Mouse (Mus musculus) kidney, embryonic 15.5 days (tissue): Measurements from ENCODE around the gene Rnf10. TPM values are rescaled to one million over a fixed set of nuclear protein-coding genes. Genes with fewer than 3 reads are reported as not detected.
A peak's percentile ranks its signal among the peaks of the same experiment; 100 is the strongest.

Source experiments
- ATAC-seq: fragments of 200-750 bp; cut with Nextera tagmentation; replicated peaks from 2 replicates; pipeline ENCODE4 v1.8.0; 2017; ENCODE audit warnings: moderate TSS enrichment; ENCODE audit not compliant: low FRiP score
- H3K27ac ChIP-seq: fragments of 300-500 bp; sonication (generic); 2 replicates; pipeline ENCODE4 v1.5.1; 2015; ENCODE audit warnings: mild to moderate bottlenecking, inconsistent platforms
- H3K27me3 ChIP-seq: fragments of 300-500 bp; sonication (generic); 2 replicates; pipeline ENCODE4 v1.6.1; 2015; ENCODE audit warnings: inconsistent platforms
- H3K36me3 ChIP-seq: fragments of 300-500 bp; sonication (generic); 2 replicates; pipeline ENCODE4 v1.6.1; 2015; ENCODE audit warnings: inconsistent platforms
- H3K4me1 ChIP-seq: fragments of 300-500 bp; sonication (generic); 2 replicates; pipeline ENCODE4 v1.6.1; 2015; ENCODE audit warnings: inconsistent platforms
- H3K4me2 ChIP-seq: fragments of 300-500 bp; sonication (generic); 2 replicates; pipeline ENCODE4 v1.6.1; 2015; ENCODE audit warnings: moderate library complexity, mild to moderate bottlenecking, inconsistent platforms
- H3K4me3 ChIP-seq: fragments of 300-500 bp; sonication (generic); replicated peaks from 2 replicates; pipeline ENCODE4 v1.5.1; 2015; ENCODE audit warnings: mild to moderate bottlenecking, inconsistent platforms
- H3K9ac ChIP-seq: fragments of 300-500 bp; sonication (generic); 2 replicates; pipeline ENCODE4 v1.6.1; 2015; ENCODE audit warnings: mild to moderate bottlenecking, inconsistent platforms
- H3K9me3 ChIP-seq: fragments of 300-500 bp; sonication (generic); replicated peaks from 2 replicates; pipeline ENCODE4 v1.6.1; 2016; ENCODE audit warnings: inconsistent platforms
- WGBS: fragments of 180-500 bp; shearing (Covaris S2); methylation state at CpG from one replicate; pipeline ENCODE4 v1.1.7; 2015; ENCODE audit warnings: mixed read lengths; 5-methylcytosine and 5-hydroxymethylcytosine counted together
- polyA plus RNA-seq: library from polyadenylated mRNA; unstranded; fragments of >200 nt; fragmentation: Nextera tagmentation; extraction: Ambion mirVana; gene quantifications from 2 replicates; pipeline ENCODE4 v1.2.1, GENCODE M21; 2015

Gene Rnf10
- polyA plus RNA-seq, 1 experiment from 2014 or later, result 142 TPM

DNA sequence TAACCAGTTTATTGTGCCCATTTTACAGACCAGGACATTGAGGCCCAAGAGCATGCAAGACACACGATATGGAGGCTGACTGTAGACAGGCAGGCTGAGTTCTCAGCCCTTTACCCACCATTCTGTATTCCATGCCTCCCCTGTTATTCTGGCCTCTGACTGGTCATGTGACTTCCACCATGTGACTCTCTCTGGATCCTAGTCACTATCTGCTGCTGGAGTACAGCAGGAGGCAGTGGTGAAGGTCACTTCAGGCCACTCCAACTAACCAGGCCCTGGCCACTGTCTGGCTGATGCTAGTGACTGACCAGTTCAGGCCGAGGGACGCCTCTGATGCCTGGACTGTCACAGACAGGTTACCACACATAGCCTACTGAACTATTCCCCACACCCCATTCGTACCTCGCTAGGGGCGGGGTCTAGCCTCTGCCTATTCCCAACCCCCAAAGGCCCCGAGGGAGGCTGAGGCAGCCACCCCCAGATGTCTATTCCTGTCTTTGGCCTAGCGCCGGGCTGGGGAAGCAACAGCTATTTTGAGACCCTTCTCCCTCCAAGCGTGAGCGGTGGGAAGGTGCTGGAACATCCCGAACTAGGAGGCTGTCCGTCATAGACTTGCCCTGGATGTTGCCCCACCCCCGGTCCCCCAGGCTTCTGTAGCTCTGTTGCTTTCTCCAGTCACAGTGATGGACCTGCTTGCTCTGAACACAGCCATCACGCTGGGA, 41.7 kb downstream of the Rnf10 start:
- Histone ChIP-seq H3K9ac (no peak overlapping the region), H3K9me3 (no peaks in the 10 kb centered on the region), H3K27ac (no peak overlapping the region), H3K4me2 (peak overlapping the region; percentile 39), H3K27me3 (peaks cover 23% of the 10 kb centered on the region), H3K4me3 (peak overlapping the region; percentile 9; the same call in 1 of the 2 replicates), H3K36me3 (no peaks in the 10 kb centered on the region), H3K4me1 (peaks cover 23% of the 10 kb centered on the region)
- 53% methylated on average over 15 of the region's 15 CpGs for WGBS
- ATAC-seq, result 0 out of 2 replicates have a peak, but pooled peaks have one; percentile 9

DNA sequence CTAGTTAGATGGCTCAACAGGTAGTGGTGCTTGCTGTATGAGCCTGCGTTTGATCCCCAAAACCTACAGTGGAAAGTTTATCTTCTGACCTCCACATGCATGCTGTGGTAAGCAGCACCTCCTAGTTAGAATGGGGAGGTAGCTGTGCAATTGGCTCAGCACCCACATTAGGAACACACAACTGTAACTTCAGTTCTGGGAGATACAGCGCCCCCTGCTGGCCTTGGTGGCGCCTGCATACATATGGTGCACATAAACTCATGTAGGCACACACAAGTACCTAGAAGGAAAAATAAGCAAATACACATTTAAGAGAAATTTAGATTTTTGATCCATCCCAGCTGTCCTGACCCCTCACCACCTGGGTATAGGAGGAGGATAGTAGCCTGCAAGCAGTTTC, 50.2 kb downstream of the Rnf10 start:
- peaks cover 7% of the 10 kb centered on the region; the same call in 1 of the 2 replicates for H3K27me3 ChIP-seq
- no peak for ATAC-seq
- no peak overlapping the region for H3K9ac ChIP-seq
- H3K9me3 ChIP-seq, result no peaks in the 10 kb centered on the region
- no peak overlapping the region for H3K4me2 ChIP-seq
- H3K27ac ChIP-seq, result no peak overlapping the region
- peaks cover 18% of the 10 kb centered on the region for H3K4me1 ChIP-seq
- no peak overlapping the region for H3K4me3 ChIP-seq
- 81% methylated on average over 3 of the region's 3 CpGs for WGBS
- no peaks in the 10 kb centered on the region for H3K36me3 ChIP-seq

DNA sequence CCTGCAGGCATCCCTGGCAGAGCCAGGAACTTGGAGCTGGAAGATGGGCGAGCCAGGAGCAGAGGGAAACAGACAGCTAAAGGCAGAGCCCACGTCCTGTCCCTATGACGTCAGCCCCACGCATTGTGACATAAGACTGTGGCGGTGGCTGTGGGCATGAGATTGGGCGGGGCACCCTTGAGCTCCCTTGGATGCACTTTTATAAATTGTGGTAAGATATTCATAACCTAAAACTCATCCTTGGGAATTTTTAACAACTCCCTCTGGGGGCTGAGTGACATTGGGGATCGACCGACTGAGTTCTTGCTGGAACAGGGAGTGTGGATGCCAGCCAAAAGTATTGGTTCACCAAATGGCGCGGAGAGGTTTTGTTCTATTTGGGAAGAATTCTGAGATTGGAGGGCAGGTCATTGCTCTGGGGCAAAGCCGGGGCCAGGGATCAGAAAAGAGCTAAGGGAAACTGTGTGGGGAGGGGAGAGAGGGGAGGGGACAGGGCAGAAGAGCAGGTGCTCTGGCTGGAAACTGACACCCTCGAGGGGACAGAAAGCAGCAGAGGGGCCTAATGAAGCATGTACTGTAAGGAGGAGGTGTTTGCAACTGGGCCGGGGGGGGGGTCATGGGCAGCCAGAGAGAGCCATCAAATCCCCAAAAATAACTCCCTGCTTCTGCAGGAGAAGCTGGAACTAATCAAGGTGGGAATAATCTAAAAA, 51.6 kb downstream of the Rnf10 start:
- WGBS, result 34% methylated on average over 13 of the region's 13 CpGs
- Histone ChIP-seq H3K4me2 (peak overlapping the region; percentile 14; the same call in 1 of the 2 replicates), H3K4me1 (peaks cover 18% of the 10 kb centered on the region), H3K9me3 (no peaks in the 10 kb centered on the region), H3K4me3 (no peak overlapping the region), H3K36me3 (no peaks in the 10 kb centered on the region), H3K27ac (no peak overlapping the region), H3K27me3 (peaks cover 10% of the 10 kb centered on the region; the same call in 1 of the 2 replicates), H3K9ac (no peak overlapping the region)
- ATAC-seq, result 0 out of 2 replicates have a peak, but pooled peaks have one; percentile 54

DNA sequence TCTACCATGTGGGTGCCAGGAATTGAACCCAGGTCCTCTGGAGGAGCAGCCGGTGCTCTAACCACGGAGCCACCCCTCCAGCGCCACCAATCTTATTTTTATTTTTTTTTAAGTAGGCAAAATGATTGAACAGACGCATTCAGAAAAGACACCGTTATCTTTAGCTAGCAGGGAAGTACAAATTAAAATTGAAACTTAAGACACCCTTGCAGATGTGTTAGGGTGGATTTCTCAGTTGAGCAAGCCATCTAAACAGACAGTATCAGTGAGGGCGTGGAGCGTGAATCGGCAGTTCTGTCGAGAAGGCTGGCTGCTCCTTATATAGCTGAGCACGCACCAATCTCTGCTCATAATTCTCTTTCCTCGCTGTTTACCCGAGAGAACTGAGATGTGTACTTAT, 54.7 kb downstream of the Rnf10 start:
- Histone ChIP-seq H3K27me3 (peaks cover 19% of the 10 kb centered on the region; the same call in 1 of the 2 replicates), H3K4me3 (no peak overlapping the region), H3K9me3 (no peaks in the 10 kb centered on the region), H3K4me1 (peaks cover 25% of the 10 kb centered on the region), H3K36me3 (no peaks in the 10 kb centered on the region), H3K27ac (no peak overlapping the region), H3K9ac (no peak overlapping the region), H3K4me2 (no peak overlapping the region)
- WGBS, result 77% methylated on average over 12 of the region's 12 CpGs
- ATAC-seq, result no peak

DNA sequence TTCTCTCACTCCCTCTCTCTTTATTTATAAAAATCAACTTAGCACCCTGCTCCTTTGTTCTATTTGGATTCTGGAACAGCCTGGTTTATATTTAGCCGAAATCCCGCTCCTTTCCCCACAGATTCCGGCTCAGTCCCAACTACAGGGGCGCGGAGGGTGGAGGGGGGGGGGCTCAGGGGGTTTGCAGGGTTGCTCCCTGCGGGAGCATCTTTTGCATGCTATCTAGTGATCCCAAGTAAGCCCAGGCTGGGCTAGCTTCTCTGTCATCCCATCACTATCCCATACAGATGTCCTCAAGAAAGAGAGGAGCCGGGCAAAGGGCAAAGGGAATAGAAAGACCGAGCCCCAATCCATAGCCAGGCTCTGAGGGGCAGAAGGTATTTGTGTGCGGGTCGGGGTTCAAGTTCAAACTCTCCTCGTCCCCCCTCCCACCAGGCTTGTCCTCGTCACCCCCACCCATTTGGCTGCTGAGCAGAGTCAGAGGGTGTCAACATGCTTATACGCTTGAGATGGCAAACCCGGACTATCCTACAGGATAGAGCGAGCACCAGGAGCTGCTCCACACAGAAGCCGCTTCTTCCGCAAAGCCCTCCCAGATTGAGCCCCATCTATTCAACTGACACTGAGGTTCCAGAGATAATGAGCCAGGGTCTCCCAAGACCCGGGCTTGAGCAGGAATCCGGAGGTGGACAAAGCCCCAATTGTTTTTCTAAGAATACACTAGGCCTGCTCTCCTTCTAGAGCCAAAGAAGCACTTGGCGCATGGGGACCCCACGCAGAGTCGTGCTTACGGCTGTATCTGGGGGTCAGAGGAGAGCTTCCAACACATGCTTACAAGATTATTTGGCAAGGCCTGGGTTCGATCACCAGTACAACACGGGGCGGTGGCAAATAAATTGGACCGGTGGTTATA, 57.2 kb downstream of the Rnf10 start:
- Histone ChIP-seq H3K9me3 (no peaks in the 10 kb centered on the region), H3K4me1 (peaks cover 13% of the 10 kb centered on the region), H3K4me2 (peak overlapping the region; percentile 70), H3K36me3 (no peaks in the 10 kb centered on the region), H3K9ac (no peak overlapping the region), H3K27me3 (0 out of 2 replicates have a peak, but pooled peaks cover 15% of the 10 kb centered on the region), H3K27ac (no peak overlapping the region), H3K4me3 (peak overlapping the region; percentile 42)
- WGBS, result 30% methylated on average over 27 of the region's 27 CpGs
- ATAC-seq, result no peak

DNA sequence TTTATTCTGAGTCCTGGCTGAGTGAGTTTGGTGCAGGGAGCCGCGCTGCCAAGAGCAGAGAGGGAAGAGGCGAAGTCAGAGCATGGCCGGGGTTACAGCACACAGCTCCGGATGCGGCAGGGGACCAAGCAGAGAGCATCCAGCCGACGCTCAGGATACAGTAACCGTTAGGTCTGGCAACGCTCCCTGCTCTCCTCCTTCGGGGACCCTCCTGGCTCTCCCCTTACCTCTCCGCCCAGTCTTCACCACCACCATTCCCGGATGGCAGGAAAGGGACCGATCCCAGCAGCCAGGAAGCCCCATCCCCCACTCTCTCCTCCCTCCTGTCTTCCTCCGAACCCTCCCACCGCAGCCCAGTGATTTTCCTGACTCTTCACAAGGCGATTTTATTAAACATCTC, 57.8 kb downstream of the Rnf10 start:
- Histone ChIP-seq H3K36me3 (no peaks in the 10 kb centered on the region), H3K4me3 (peak overlapping the region; percentile 42), H3K4me1 (peaks cover 12% of the 10 kb centered on the region), H3K9ac (0 out of 2 replicates have a peak overlapping the region, but pooled peaks have one; percentile 0), H3K27ac (no peak overlapping the region), H3K9me3 (no peaks in the 10 kb centered on the region), H3K4me2 (peak overlapping the region; percentile 70), H3K27me3 (0 out of 2 replicates have a peak, but pooled peaks cover 13% of the 10 kb centered on the region)
- WGBS, result under 1% methylated on average over 17 of the region's 17 CpGs
- ATAC-seq, result no peak

DNA sequence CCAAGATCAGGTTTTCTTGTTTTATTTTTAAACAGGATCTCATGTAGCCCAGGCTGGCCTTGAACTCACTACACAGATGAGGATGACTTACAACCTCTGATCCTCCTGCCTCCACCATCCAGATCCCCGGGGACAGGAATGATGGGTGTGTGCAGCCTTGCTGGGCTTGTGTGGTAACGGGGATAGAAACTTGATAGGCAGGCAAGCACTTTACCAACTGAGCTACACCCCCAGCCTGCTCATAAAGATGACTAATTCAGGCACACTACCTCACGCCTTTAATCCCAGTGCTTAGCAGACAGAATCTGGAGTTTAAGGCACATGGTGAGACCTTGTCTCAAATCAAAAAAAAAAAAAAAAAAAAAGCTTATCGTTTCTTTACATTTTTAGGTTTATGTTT, 59.8 kb downstream of the Rnf10 start:
- H3K36me3 ChIP-seq, result no peaks in the 10 kb centered on the region
- H3K9me3 ChIP-seq, result no peaks in the 10 kb centered on the region
- H3K9ac ChIP-seq, result no peak overlapping the region
- H3K27me3 ChIP-seq, result 0 out of 2 replicates have a peak, but pooled peaks cover 12% of the 10 kb centered on the region
- WGBS, result 39% methylated on average over 4 of the region's 4 CpGs
- no peak for ATAC-seq
- no peak overlapping the region for H3K27ac ChIP-seq
- H3K4me2 ChIP-seq, result no peak overlapping the region
- H3K4me1 ChIP-seq, result peaks cover 15% of the 10 kb centered on the region
- no peak overlapping the region for H3K4me3 ChIP-seq

DNA sequence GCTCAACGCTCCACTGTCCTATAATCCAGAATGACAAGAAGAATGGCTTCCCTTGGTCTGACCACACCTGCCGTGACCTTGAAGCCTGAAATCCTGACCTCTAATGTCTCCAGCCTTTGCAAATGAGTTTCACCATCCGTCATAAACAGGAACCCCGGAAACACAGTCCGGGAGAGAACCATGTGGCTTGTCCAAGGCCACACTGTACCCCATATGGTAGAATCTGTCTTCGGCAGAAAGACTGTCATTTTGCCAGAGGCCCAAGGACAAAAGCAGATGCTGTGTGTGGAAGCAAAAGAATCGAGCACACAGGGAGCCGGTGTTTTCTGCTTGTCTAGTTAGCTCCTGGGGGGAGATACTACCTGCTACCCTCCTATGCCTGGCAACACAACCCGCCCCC, 60.2 kb downstream of the Rnf10 start:
- peaks cover 15% of the 10 kb centered on the region for H3K4me1 ChIP-seq
- 0 out of 2 replicates have a peak, but pooled peaks cover 12% of the 10 kb centered on the region for H3K27me3 ChIP-seq
- no peak overlapping the region for H3K9ac ChIP-seq
- no peak overlapping the region for H3K27ac ChIP-seq
- 83% methylated on average over 9 of the region's 9 CpGs for WGBS
- H3K4me3 ChIP-seq, result no peak overlapping the region
- H3K4me2 ChIP-seq, result no peak overlapping the region
- no peaks in the 10 kb centered on the region for H3K9me3 ChIP-seq
- ATAC-seq, result no peak
- H3K36me3 ChIP-seq, result no peaks in the 10 kb centered on the region

DNA sequence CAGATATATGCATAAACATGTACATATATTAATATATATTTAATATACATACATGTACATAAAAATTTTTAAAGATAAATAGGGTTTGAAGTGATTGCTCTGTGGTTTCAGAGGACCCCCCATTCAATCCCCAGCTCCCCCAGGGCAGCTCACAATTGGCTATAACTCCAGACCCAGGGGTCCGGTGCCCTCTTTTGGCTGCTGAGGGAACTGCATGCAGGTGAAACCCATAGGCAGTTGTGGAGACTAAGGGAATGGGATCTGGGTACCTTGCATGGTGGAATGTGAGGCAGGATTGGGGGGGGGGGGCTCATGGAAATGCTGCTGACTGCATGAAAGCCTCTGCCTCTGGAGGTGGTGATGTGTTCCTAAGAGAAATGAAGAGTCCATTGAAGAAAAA, 62.3 kb downstream of the Rnf10 start:
- 6% methylated on average over 1 of the region's 1 CpGs for WGBS
- peaks cover 9% of the 10 kb centered on the region for H3K4me1 ChIP-seq
- no peak overlapping the region for H3K4me3 ChIP-seq
- peaks cover 12% of the 10 kb centered on the region for H3K27me3 ChIP-seq
- no peak overlapping the region for H3K9ac ChIP-seq
- H3K4me2 ChIP-seq, result no peak overlapping the region
- no peaks in the 10 kb centered on the region for H3K9me3 ChIP-seq
- ATAC-seq, result no peak
- H3K27ac ChIP-seq, result no peak overlapping the region
- H3K36me3 ChIP-seq, result no peaks in the 10 kb centered on the region

DNA sequence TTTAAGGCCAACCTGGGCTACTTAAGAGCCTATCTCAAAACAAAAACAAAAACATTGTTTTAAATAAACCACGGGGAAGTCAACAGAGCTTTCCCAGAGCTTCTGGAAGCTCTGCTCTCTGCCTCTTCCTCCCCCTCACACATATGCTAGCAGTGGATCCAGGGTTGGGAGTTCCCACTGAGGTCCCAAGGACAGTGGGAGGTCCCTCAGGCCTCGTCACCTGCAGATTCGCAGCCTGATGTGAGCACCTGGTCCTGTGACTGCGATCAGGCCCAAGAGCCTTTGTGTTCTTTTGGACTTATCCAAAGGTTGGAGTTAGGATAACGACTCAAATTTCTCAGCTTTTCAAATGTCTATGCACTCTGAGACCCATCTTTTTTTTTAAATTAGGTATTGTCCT, 64.1 kb downstream of the Rnf10 start:
- Histone ChIP-seq H3K4me3 (no peak overlapping the region), H3K36me3 (no peaks in the 10 kb centered on the region), H3K4me1 (peaks cover 18% of the 10 kb centered on the region), H3K4me2 (no peak overlapping the region), H3K27me3 (peaks cover 12% of the 10 kb centered on the region), H3K9me3 (no peaks in the 10 kb centered on the region), H3K9ac (no peak overlapping the region), H3K27ac (no peak overlapping the region)
- ATAC-seq, result no peak
- 67% methylated on average over 5 of the region's 5 CpGs for WGBS

DNA sequence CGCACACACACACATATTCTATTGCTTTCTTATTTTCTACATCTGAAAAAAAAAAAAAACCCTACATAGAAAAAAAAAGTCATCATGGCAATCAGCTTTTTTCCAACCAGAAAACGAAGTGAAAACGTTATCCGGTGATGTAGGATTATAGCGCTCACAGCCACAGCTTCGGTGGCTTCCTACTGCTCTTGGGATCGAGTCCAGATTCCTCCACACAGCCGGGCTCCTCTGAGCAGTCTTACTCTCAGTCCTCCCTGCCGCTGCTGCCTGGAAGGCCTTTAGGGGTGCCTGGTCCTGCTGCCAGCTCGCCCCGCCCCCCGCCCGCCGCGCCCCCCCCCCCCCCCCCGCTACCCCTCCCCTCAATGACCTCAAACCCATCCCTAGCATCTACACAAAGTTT, 64.8 kb downstream of the Rnf10 start:
- H3K36me3 ChIP-seq, result no peaks in the 10 kb centered on the region
- H3K4me1 ChIP-seq, result peaks cover 21% of the 10 kb centered on the region
- H3K4me2 ChIP-seq, result no peak overlapping the region
- no peaks in the 10 kb centered on the region for H3K9me3 ChIP-seq
- H3K27me3 ChIP-seq, result peaks cover 12% of the 10 kb centered on the region
- H3K27ac ChIP-seq, result no peak overlapping the region
- H3K9ac ChIP-seq, result no peak overlapping the region
- no peak overlapping the region for H3K4me3 ChIP-seq
- ATAC-seq, result no peak
- 19% methylated on average over 10 of the region's 16 CpGs for WGBS
